Mouse (Mus musculus): ENCODE results near the gene Cxcl16. TPM values are rescaled to one million over a fixed set of nuclear protein-coding genes. Genes with fewer than 3 reads are reported as not detected.

Cxcl16 gene
- polyA plus RNA-seq, 1 experiment from 2014 or later: 1.9 TPM

DNA sequence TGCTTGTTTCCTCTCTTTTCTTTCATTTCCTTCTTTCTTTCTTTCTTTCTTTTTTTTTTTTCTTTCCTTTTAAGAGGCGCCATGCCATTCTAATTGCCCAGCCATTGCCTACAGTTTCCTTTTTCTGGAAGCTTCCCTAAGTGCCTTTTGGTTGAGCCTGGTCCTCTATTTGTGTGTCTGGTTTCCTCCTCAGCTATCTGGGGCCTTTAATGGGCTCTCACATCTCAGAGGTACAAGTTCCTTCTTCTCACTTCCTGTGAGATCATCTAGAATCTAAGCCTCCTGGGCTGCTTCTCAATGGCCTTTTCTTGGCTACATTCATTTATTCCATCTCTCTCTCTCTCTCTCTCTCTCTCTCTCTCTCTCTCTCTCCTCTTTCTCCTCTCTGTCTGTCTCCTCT is 12.4 kb downstream of the Cxcl16 start:
- no peaks in the 10 kb centered on the region for H3K9me3 ChIP-seq
- H3K36me3 ChIP-seq: no peaks in the 10 kb centered on the region
- no peak overlapping the region for H3K9ac ChIP-seq (replicated peaks)
- ATAC-seq (replicated peaks): no peak
- H3K4me2 ChIP-seq (replicated peaks): no peak overlapping the region
- peaks cover 6% of the 10 kb centered on the region for H3K4me1 ChIP-seq
- 84% methylated on average over 1 of the region's 1 CpGs for WGBS
- no peak overlapping the region for H3K4me3 ChIP-seq
- no peak overlapping the region for H3K27ac ChIP-seq (replicated peaks)
- H3K27me3 ChIP-seq: no peaks in the 10 kb centered on the region

DNA sequence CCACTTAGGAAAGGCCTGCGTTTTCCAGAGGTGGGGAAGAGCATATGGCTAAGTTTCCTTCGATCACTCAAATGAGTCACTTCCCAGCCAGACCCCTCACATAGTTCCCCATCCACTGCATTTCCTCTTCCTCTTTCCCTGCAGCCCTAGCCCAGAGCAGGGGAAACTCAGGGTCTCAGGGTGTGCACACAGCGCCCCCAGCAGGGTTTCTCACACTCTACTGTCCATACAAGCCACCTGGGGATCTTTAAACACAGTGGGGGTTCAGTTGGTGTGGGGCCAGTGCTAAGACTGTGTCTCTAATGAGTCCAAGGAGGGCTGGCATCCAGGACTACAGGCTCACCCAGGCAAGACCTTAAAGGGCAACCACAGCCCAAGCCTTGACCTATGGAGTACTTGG is 13.0 kb downstream of the Cxcl16 start:
- H3K36me3 ChIP-seq: 0 out of 2 replicates have a peak, but pooled peaks cover 2% of the 10 kb centered on the region
- peaks cover 4% of the 10 kb centered on the region; the same call in 1 of the 2 replicates for H3K4me1 ChIP-seq
- no peak overlapping the region for H3K9ac ChIP-seq (replicated peaks)
- 45% methylated on average over 3 of the region's 3 CpGs for WGBS
- H3K4me3 ChIP-seq: no peak overlapping the region
- H3K9me3 ChIP-seq: no peaks in the 10 kb centered on the region
- H3K27ac ChIP-seq (replicated peaks): no peak overlapping the region
- H3K4me2 ChIP-seq (replicated peaks): no peak overlapping the region
- H3K27me3 ChIP-seq: no peaks in the 10 kb centered on the region
- no peak for ATAC-seq (replicated peaks)

DNA sequence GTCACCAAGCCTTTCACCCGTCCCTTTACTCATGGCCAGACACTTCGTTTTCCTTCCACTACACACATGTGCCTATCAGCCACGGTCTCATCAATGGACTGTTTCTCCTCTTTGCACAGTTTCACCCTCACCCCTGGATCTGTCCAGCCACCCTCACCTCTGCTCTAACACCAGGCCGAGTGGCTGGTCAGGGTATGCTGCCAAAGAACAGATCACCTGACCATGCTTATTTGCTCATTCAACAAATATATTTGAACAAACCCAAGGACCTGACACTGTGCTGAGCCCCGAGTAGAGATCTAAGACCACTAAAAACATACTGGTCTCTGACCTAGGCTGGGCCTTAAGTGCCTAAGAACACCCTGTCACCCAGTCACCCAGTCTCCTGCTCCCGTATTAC is 15.1 kb downstream of the Cxcl16 start:
- Histone ChIP-seq H3K36me3 (peaks cover 10% of the 10 kb centered on the region; the same call in 1 of the 2 replicates), H3K4me2 (replicated peaks) (no peak overlapping the region), H3K9me3 (no peaks in the 10 kb centered on the region), H3K27ac (replicated peaks) (no peak overlapping the region), H3K9ac (replicated peaks) (no peak overlapping the region), H3K4me3 (no peak overlapping the region), H3K4me1 (no peaks in the 10 kb centered on the region), H3K27me3 (no peaks in the 10 kb centered on the region)
- WGBS: 77% methylated on average over 6 of the region's 6 CpGs
- no peak for ATAC-seq (replicated peaks)

DNA sequence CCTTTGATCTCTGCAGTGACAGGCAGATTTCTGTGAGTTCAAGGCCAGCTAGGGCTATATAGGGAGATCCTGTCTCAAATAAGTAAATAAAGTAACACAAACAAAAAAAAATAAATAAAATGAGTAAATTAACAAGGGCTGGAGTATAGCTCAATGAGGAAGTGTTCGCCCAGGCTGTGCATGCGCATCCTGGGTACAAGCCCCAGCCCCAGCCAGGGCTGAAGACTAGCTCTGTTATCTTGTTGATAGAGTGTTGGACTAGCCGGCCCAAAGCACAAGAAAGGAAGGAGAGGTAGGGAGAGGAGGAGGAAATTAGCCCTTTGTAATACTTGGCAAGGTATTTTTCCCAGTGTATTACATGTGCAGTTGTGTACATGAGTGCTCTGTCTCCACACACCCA is 15.8 kb downstream of the Cxcl16 start:
- Histone ChIP-seq H3K27me3 (no peaks in the 10 kb centered on the region), H3K27ac (replicated peaks) (no peak overlapping the region), H3K4me2 (replicated peaks) (no peak overlapping the region), H3K4me3 (no peak overlapping the region), H3K9ac (replicated peaks) (no peak overlapping the region), H3K4me1 (no peaks in the 10 kb centered on the region), H3K9me3 (no peaks in the 10 kb centered on the region), H3K36me3 (peaks cover 17% of the 10 kb centered on the region)
- no peak for ATAC-seq (replicated peaks)
- WGBS: 90% methylated on average over 3 of the region's 3 CpGs

DNA sequence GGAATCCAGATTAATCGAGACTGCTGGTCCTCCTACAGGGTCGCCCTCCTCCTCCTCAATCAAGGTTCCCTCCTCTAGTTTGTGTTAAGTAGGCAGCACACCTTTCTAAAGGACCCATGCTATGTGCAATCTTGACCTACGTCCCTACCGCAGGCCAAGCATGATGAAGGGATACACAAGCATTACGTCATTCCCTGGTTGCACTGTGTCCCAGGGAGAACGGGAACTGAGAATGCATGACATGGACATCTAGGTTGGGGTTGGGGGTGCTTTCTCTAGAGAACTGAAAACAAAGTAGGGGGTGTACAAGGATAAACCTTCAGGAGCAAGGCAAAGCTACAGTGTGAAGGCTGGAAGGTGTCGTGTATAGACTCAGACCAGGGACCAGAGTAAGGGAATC is 17.9 kb downstream of the Cxcl16 start:
- no peak for ATAC-seq (replicated peaks)
- no peaks in the 10 kb centered on the region for H3K27me3 ChIP-seq
- peaks cover 36% of the 10 kb centered on the region for H3K36me3 ChIP-seq
- H3K27ac ChIP-seq (replicated peaks): no peak overlapping the region
- no peaks in the 10 kb centered on the region for H3K4me1 ChIP-seq
- H3K9ac ChIP-seq (replicated peaks): no peak overlapping the region
- no peaks in the 10 kb centered on the region for H3K9me3 ChIP-seq
- 92% methylated on average over 7 of the region's 7 CpGs for WGBS
- no peak overlapping the region for H3K4me2 ChIP-seq (replicated peaks)
- no peak overlapping the region for H3K4me3 ChIP-seq

DNA sequence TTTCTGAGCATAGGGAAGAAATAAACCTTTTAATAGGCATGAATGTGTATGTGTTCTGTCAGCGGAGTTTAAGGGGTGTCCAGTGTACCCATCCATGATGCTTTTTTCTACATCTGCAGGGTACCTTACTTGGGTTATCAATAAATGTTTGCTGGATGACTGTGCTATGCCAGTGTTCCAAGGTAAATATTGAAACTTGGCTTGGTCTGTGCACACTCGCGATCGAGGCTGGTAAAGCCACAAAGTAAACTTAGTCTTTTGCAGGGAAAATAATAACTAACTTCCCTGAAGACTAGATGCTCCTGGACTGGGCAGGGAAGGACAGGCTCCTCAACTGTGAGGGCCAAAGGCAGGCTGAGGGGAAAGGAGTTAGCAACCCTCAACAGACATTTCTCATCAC is 19.1 kb downstream of the Cxcl16 start:
- 91% methylated on average over 4 of the region's 4 CpGs for WGBS
- H3K9me3 ChIP-seq: no peaks in the 10 kb centered on the region
- no peaks in the 10 kb centered on the region for H3K27me3 ChIP-seq
- no peaks in the 10 kb centered on the region for H3K4me1 ChIP-seq
- no peak for ATAC-seq (replicated peaks)
- H3K27ac ChIP-seq (replicated peaks): no peak overlapping the region
- no peak overlapping the region for H3K4me2 ChIP-seq (replicated peaks)
- H3K4me3 ChIP-seq: no peak overlapping the region
- H3K36me3 ChIP-seq: peaks cover 47% of the 10 kb centered on the region
- no peak overlapping the region for H3K9ac ChIP-seq (replicated peaks)

DNA sequence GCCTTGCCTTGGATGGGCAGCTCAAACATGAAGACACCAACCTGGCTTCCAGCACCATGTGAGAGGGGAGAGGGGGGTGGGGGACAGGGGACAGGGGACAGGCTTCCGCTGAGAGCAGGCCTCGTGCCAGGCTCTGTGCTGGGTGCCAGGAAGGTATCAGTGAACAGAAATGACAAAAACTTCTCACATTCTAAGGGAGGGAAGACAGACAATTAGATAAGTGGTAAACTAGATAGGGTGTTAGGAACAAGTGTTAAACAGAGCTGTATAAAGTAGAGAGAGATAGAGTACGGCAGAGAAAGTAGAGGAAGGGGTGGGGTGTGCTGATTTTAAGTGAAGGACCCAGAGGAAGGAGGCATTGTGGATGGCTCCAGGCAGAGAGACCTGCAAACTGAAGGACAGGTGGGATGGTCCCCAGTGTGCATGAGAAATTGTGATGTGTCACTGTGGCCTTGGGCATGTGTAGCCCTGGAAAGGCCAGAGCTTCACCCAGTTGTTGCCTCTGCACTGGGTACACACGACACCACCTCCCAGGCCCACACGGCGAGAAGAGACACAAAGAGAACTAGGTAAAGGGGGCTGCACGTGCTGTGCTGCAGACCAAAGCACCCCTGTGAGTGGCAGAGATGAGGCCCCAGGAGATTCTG is 20.9 kb downstream of the Cxcl16 start:
- ATAC-seq (replicated peaks): no peak
- Histone ChIP-seq H3K36me3 (peaks cover 47% of the 10 kb centered on the region), H3K9ac (replicated peaks) (no peak overlapping the region)

DNA sequence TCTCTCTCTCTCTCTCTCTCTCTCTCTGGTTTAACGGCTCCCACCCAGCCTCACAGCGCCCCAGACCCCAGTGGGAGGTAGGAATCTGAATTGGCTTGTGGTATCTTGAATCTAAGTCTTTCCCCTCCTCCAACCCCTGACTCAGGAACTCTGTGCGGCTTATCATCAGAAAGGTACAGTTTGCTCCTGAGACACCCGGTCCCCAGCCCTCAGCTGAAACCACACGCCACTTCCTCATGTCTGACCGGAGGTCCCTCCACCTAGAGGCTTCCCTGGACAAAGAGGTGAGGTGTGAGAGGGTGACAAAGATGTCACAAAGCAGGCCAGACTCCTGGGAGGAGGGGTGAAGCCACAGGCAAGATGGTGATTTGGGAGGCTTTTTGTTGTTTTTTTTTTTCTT is 22.4 kb downstream of the Cxcl16 start:
- H3K27ac ChIP-seq (replicated peaks): no peak overlapping the region
- no peak for ATAC-seq (replicated peaks)
- H3K36me3 ChIP-seq: peaks cover 47% of the 10 kb centered on the region
- H3K4me2 ChIP-seq (replicated peaks): no peak overlapping the region
- H3K27me3 ChIP-seq: no peaks in the 10 kb centered on the region
- 91% methylated on average over 6 of the region's 6 CpGs for WGBS
- H3K9ac ChIP-seq (replicated peaks): no peak overlapping the region
- peaks cover 21% of the 10 kb centered on the region for H3K4me1 ChIP-seq
- no peaks in the 10 kb centered on the region for H3K9me3 ChIP-seq
- no peak overlapping the region for H3K4me3 ChIP-seq

More for the DNA sequence above, 20.9 kb downstream of the Cxcl16 start:
- Histone ChIP-seq H3K27ac (replicated peaks) (no peak overlapping the region), H3K4me1 (peaks cover 10% of the 10 kb centered on the region), H3K9me3 (no peaks in the 10 kb centered on the region), H3K27me3 (no peaks in the 10 kb centered on the region), H3K4me2 (replicated peaks) (no peak overlapping the region), H3K4me3 (no peak overlapping the region)
- WGBS: 92% methylated on average over 7 of the region's 7 CpGs

DNA sequence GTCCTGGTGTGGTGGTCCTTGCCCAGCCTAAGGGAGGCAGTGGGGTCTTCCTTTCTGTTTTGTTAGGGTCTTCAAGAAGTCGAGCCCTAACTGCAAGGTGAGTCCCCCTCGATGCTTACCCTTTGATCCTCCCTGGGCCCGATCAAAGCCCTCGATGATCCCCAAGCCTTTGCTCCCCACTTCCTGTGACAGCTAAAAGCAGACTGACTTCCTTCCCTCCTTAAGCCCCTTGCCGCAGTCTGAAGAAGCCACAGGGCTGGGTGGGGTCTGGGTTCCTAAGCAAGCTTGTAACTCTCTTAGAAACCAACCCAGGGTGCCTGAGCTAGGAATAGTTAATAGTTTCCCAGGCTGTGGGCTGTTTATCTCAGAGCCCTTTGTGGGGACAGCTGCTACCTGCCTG is 24.3 kb downstream of the Cxcl16 start:
- H3K4me1 ChIP-seq: peaks cover 29% of the 10 kb centered on the region
- no peak overlapping the region for H3K9ac ChIP-seq (replicated peaks)
- H3K36me3 ChIP-seq: peaks cover 43% of the 10 kb centered on the region
- no peak for ATAC-seq (replicated peaks)
- no peak overlapping the region for H3K4me3 ChIP-seq
- H3K27me3 ChIP-seq: no peaks in the 10 kb centered on the region
- no peak overlapping the region for H3K4me2 ChIP-seq (replicated peaks)
- 72% methylated on average over 5 of the region's 5 CpGs for WGBS
- H3K9me3 ChIP-seq: no peaks in the 10 kb centered on the region
- H3K27ac ChIP-seq (replicated peaks): no peak overlapping the region

DNA sequence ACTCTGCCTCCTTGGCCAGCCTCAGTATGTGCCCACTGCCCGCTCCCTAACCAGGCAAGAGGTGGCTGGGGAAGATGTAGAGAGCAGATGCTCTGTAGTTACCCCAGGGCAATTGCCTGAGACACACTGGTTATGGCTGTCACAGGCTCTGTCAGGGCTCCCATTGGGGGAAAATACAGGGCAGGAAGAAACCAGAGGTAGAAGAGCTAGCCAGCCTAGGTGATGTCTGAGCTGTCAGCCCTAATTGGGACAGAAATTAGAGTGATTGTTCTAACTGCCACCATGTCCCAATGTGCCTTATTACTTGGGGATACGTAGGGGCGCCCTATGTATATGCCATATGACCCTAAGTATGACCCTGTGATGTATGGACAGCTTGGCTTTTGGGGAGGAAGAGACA is 25.8 kb downstream of the Cxcl16 start:
- no peak overlapping the region for H3K27ac ChIP-seq (replicated peaks)
- H3K36me3 ChIP-seq: peaks cover 30% of the 10 kb centered on the region
- H3K4me1 ChIP-seq: peaks cover 29% of the 10 kb centered on the region
- 94% methylated on average over 3 of the region's 3 CpGs for WGBS
- ATAC-seq (replicated peaks): no peak
- peak overlapping the region; percentile 84; the same call in 1 of the 2 replicates for H3K9ac ChIP-seq (replicated peaks)
- peak overlapping the region; percentile 73 for H3K4me2 ChIP-seq (replicated peaks)
- H3K27me3 ChIP-seq: no peaks in the 10 kb centered on the region
- no peaks in the 10 kb centered on the region for H3K9me3 ChIP-seq
- peak overlapping the region; percentile 73; the same call in 1 of the 2 replicates for H3K4me3 ChIP-seq

DNA sequence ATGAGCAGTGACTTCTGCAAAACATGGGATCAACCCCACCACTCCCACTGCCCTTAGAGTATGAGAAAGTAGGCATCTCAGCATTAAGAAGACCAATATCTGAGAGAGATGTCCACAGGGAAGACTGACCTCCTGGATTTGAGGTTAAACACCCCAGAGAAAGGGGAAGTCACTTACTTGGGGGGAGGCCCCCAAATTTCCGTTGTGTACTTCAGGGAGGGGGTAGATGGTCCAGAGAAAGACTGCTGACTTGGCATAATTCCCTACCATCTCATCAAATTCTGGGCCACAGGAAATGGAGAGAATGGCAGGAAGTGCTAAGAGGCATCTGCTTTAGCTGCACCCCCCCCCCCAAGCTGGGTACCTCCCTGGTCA is 26.2 kb downstream of the Cxcl16 start:
- WGBS: 64% methylated on average over 1 of the region's 1 CpGs
- peak overlapping the region; percentile 73 for H3K4me3 ChIP-seq
- no peaks in the 10 kb centered on the region for H3K27me3 ChIP-seq

DNA sequence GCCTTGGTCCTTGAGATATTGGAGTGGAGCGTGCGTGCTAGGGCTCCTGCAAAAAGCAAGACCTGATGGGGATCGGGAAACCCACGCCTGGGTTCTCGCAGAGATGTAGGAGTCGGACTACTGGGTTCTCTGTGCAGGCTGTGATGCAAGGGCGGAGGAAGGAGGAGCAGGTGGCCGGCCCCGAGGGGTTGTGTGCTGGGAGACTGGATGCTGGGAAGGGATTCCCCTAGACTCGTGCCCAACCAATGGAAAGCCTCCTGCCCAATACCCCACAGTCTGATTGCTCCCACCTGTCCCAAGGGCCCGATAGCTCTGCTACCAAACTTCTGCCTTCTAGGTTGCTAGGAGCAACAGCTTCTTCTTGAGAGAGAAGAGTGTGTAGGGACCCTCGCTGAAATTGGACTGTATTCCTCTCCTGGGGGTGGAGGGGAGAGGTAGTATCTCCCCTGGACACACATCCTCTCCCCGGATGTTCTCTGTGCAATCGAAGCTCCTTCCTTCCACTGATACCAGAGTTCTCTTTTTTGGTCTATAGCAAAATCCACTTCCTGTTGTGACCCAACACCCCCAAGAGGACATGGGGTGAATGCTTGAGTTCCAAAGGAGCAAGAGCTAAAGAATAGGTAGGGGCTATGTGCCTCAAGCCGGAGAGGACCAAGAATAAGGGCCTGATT is 26.8 kb downstream of the Cxcl16 start:
- Histone ChIP-seq H3K9me3 (no peaks in the 10 kb centered on the region), H3K4me2 (replicated peaks) (peak overlapping the region; percentile 73), H3K27ac (replicated peaks) (peak overlapping the region; percentile 94), H3K4me1 (peaks cover 29% of the 10 kb centered on the region), H3K36me3 (peaks cover 21% of the 10 kb centered on the region), H3K4me3 (peak overlapping the region; percentile 73), H3K9ac (replicated peaks) (peak overlapping the region; percentile 84), H3K27me3 (no peaks in the 10 kb centered on the region)
- 7% methylated on average over 15 of the region's 15 CpGs for WGBS
- peak; percentile 44; the same call in 1 of the 2 replicates for ATAC-seq (replicated peaks)

More for the DNA sequence above, 26.2 kb downstream of the Cxcl16 start:
- Histone ChIP-seq H3K9me3 (no peaks in the 10 kb centered on the region), H3K4me1 (peaks cover 29% of the 10 kb centered on the region), H3K36me3 (peaks cover 26% of the 10 kb centered on the region), H3K4me2 (replicated peaks) (peak overlapping the region; percentile 73), H3K27ac (replicated peaks) (no peak overlapping the region), H3K9ac (replicated peaks) (peak overlapping the region; percentile 84)
- no peak for ATAC-seq (replicated peaks)
